Mouse (Mus musculus): Measurements from ENCODE around the gene Zfp512. TPM values are rescaled to one million over a fixed set of nuclear protein-coding genes. Genes with fewer than 3 reads are reported as not detected.

The Zfp512 gene
- 59.8 and 71.9 TPM in 2 replicates for polyA plus RNA-seq (2012; rRNA removed)

GRCm38 (mm10) chr5:31451878-31452561 is at the start of gene Zfp512:
Gene Zfp512, plus strand, starts transcription at chr5:31452431.

GRCm38 (mm10) chr5:31485440-31485839 is 33.2 kb downstream of the Zfp512 start, which contains the start of gene 4930548H24Rik:
Gene 4930548H24Rik, plus strand, starts transcription at chr5:31485740.

GRCm38 (mm10) chr5:31494513-31495297 is 42.5 kb downstream of the Zfp512 start, which contains the start of gene Gpn1:
Gene Gpn1, plus strand, starts transcription at chr5:31494741.

GRCm38 (mm10) chr5:31526354-31527116 is 74.3 kb downstream of the Zfp512 start, which contains the start of gene Slc4a1ap:
Gene Slc4a1ap, plus strand, starts transcription at chr5:31526995.

GRCm38 (mm10) chr5:31527707-31528106 is 75.5 kb downstream of the Zfp512 start, which contains the start of gene Supt7l:
Gene Supt7l, minus strand, starts transcription at chr5:31527807.

Other genes with a start within 250 kb of the Zfp512 start
- gene Ppm1g, start 231.7 kb upstream of the Zfp512 start, polyA plus RNA-seq (2012; rRNA removed): 178 and 232 TPM in 2 replicates
- gene Nrbp1, start 211.6 kb upstream of the Zfp512 start, polyA plus RNA-seq (2012; rRNA removed): 85.6 and 128 TPM in 2 replicates
- 0.18 TPM in 1 of 2 replicates, not detected in the other for gene Gm9970, start 211.2 kb upstream of the Zfp512 start, polyA plus RNA-seq (2012; rRNA removed)
- gene Krtcap3, start 200.7 kb upstream of the Zfp512 start, polyA plus RNA-seq (2012; rRNA removed): 9.1 and 12.3 TPM in 2 replicates
- gene Ift172, start 161.3 kb upstream of the Zfp512 start, polyA plus RNA-seq (2012; rRNA removed): 44.3 and 45.6 TPM in 2 replicates
- 57.8 and 94.3 TPM in 2 replicates for gene Fndc4, start 156.4 kb upstream of the Zfp512 start, polyA plus RNA-seq (2012; rRNA removed)
- 0.63 and 1.5 TPM in 2 replicates for gene Gckr, start 155.0 kb upstream of the Zfp512 start, polyA plus RNA-seq (2012; rRNA removed)
- gene 4930548H24Rik, start 33.3 kb downstream of the Zfp512 start, polyA plus RNA-seq (2012; rRNA removed): 0.24 and 0.31 TPM in 2 replicates
- 37.8 and 40.9 TPM in 2 replicates for gene Gpn1, start 42.3 kb downstream of the Zfp512 start, polyA plus RNA-seq (2012; rRNA removed)
- gene Slc4a1ap, start 74.6 kb downstream of the Zfp512 start, polyA plus RNA-seq (2012; rRNA removed): 25.2 and 46.6 TPM in 2 replicates
- gene Supt7l, start 75.4 kb downstream of the Zfp512 start, polyA plus RNA-seq (2012; rRNA removed): 17.8 and 21.2 TPM in 2 replicates
- 133 and 291 TPM in 2 replicates for gene Mrpl33, start 144.5 kb downstream of the Zfp512 start, polyA plus RNA-seq (2012; rRNA removed)
- gene Rbks, start 245.2 kb downstream of the Zfp512 start, polyA plus RNA-seq (2012; rRNA removed): 2.1 and 2.9 TPM in 2 replicates
- gene Babam2, start 245.3 kb downstream of the Zfp512 start, polyA plus RNA-seq (2012; rRNA removed): 26.3 and 26.5 TPM in 2 replicates